Mouse (Mus musculus) thymus, postnatal 0 days (tissue): ENCODE results near the gene Vps37d. TPM values are rescaled to one million over a fixed set of nuclear protein-coding genes. Genes with fewer than 3 reads are reported as not detected.
A peak's percentile ranks its signal among the peaks of the same experiment; 100 is the strongest.
"Not testable (repeated sequence)": the region's sequence is repeated elsewhere in the genome, so short reads cannot be mapped to it uniquely, and the experiment has no call there.

Experiments used
- DNase-seq: peaks from one replicate; pipeline ENCODE4 v3.0.0-alpha.2; 2015; ENCODE audit warnings: low spot score
- polyA plus RNA-seq: library from polyadenylated mRNA; unstranded; fragments of >200 nt; fragmentation: Nextera tagmentation; extraction: Ambion mirVana; gene quantifications from 2 replicates; pipeline ENCODE4 v1.2.1, GENCODE M21; 2015

The Vps37d gene
- polyA plus RNA-seq, 1 experiment from 2014 or later, result 1.6 TPM

GRCm38 (mm10) chr5:135075655-135076054 lies 2.4 kb downstream of the Vps37d start:
- no peak for DNase-seq

DNA sequence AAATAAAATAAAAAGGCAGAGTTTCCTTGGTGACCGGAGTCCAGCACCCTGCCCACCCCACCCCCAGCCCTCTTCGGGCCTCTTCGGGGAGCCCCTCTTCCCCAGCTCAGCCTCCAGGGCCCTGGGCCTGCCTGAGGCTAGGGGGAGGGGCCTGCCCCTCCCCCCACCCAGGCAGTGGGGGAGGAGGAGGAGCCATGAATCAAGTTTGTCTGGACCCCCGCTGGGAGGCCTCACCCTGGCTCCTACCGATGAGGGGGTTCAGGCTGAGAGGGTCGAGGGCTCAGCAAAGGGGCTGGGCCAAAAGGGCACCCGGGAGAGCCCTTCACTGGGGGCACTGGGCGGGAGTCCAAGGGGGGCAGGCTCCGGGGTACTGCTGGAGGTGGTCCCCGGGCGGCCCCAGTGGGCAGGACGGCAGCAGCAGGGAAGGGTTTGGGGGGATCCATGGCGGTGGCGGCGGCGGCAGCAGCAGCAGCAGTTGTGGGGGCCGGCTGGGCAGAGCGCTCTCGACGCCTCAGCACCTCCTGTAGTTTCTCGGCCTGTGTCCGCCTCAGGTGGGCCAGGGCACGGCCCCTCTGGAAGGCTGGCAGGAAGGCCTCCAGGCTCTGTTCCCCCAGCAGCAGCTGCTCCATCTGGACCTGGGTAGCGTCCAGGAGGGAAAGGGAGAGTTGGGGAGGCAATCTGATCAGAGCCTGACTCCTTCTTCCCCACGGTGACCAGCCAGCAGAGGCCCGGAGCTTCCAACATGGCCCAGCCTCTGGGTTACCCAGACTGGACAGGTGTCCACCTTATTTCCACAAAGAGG lies 4.5 kb downstream of the Vps37d start:
- no peak for DNase-seq

- DNase-seq, result no peak
Observed at GRCm38 (mm10) chr5:135072720-135073119, 5.3 kb downstream of the Vps37d start.

GRCm38 (mm10) chr5:135072061-135072460 lies 6.0 kb downstream of the Vps37d start:
- DNase-seq, result no peak

DNA sequence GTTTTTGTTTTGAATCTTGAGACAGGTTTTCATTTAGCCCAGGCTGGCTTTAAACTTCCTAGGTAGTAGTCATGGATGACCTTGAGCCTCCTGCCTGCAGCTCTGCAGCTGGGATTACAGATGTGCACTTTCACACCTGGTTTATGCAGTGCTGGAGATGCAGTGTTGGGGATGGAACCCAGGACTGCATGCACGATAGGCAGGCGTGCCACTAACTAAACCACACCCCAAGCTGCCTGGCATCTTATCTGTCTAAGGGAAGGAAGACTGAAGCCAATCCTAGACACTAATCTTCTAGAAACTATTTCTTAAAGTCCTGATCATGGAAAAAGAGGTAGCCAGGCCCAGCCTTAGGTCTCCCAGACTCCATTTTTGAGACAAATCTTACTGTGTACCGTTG lies 7.6 kb downstream of the Vps37d start:
- no peak for DNase-seq

DNA sequence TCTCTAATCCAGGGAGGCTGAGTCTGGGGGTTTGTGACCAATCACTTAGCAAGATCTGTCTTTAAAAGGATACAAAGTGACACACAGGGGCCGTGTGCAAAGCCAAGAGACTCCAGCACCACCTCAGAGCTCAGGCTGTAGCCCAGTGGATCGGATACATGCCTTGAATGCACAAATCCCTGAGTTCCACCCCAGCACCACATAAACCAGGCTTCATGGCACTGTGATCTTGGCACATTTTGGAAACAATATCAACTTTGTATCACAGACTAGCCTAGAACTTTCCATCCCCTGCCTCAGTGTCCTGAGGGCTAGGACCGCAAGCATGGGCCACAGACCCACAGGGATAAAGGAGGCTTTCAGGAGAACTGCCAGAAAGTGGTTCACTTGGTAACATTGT lies 12.1 kb downstream of the Vps37d start:
- DNase-seq, result no peak

- DNase-seq, result not testable (repeated sequence)
Observed at GRCm38 (mm10) chr5:135064909-135065446, 13.1 kb downstream of the Vps37d start, which contains the start of gene Bud23. Gene Bud23, minus strand, starts transcription at chr5:135064959.

- no peak for DNase-seq
Observed at GRCm38 (mm10) chr5:135064382-135064766, 13.7 kb downstream of the Vps37d start.

GRCm38 (mm10) chr5:135063629-135064381 lies 14.3 kb downstream of the Vps37d start, which contains the start of gene Dnajc30:
Gene Dnajc30, plus strand, starts transcription at chr5:135064202.
- peak; percentile 97 for DNase-seq

- no peak for DNase-seq
Observed at GRCm38 (mm10) chr5:135053356-135053755, 24.7 kb downstream of the Vps37d start.

DNA sequence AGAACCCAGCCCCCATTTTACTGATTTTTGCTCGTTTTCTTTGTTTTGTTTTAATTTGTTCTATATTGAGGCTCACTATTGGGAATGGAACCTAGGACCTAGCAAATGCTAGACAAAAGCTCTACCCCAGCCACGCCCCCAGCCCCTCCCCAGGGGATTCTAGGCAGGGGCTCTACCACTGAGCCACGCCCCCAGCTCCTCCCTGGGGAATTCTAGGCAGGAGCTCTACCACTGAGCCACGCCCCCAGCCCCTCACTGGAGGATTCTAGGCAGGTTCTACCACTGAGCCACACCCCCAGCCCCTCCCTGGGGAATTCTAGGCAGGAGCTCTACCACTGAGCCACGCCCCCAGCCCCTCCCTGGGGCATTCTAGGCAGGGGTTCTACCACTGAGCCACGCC lies 28.8 kb downstream of the Vps37d start:
- not testable (repeated sequence) for DNase-seq

DNA sequence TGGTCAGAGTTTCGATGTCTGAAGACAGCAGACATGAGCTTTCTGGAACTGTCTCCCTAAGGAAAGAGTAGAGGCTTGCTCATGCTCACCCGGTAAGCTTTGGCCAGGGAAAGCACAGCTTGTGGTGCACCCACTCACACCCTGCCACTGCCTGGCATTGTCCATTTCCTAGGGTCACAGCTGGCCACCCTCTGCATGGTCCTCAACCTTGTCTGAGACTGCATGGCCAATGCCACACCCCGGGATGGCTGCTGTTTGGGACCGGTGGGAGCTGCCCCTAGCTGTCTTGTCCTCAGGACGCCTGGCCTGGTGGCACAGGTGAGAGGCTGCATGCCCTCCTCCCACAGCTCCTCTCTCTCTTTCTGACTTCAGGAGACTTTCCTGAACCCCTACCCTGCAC lies 29.5 kb downstream of the Vps37d start:
- DNase-seq, result no peak

GRCm38 (mm10) chr5:135044575-135044974 lies 33.5 kb downstream of the Vps37d start:
- DNase-seq, result no peak

DNA sequence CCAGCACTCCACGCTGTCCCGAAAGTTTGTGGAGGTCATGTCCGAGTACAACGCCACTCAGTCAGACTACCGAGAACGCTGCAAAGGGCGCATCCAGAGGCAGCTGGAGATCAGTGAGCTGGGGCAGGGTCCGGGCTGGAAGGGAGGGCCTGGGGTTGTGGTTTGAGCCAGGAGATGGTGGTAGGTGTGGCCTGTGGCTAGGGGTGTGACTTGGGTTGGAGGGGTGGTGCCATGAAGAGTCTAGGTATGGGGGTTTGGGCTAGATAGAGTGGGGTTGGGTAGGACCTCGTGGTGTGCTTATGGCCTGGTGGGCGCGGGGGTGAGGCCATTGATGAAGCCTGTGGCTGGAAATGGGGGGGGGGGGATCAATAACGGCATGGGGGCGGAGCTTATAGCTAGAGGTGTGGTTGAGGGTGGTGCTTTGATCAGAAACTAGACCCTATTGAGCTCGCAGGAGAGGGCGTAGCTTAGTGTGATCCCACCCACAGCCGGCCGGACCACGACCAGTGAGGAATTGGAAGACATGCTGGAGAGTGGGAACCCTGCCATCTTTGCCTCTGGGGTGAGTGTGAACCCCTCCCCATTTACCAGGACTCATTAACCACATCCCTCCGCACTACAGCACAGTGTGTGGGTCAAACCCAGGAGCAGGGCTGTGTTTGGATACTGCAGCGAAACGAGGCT lies 35.8 kb downstream of the Vps37d start:
- no peak for DNase-seq

GRCm38 (mm10) chr5:135040777-135041176 lies 37.3 kb downstream of the Vps37d start:
- no peak for DNase-seq

DNA sequence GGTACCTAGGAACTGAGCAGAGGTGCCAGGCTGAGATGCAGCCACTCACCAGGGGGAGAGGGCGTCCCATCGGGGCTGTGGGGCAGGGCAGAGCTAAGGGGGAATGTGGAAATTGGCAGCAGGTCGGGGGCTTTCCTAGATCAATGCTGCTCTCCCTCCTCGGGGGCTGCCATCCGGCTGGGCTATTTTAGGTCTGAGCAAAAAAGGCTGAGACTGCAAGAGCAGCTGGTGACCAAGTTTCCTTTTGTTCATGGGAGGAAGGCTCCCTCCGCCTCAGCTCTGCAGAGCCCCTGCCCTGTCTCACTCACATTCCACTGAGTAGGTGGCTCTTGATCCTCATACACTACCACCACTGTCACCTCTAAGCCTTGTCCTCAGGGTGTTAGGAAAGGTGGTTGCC lies 38.0 kb downstream of the Vps37d start:
- DNase-seq, result no peak

DNA sequence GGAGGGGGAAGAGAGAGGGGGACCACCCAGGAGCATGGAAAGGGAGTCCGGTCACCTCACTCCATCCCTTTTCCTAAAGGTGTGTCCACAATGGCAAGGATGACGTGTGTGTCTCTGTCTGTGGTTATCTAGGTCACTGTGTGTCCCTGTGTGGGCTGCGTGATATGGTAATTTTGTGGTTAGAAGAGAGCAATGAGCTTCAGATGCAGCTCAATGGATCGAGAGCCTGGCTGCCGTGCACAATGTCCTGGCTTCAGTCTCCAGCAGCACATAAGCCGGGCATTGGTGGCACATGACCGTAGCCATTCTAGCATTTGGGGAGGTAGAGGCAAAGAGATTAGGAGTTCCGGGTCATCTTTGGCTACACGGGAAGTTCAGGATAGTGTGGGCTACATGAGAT lies 38.5 kb downstream of the Vps37d start:
- no peak for DNase-seq

DNA sequence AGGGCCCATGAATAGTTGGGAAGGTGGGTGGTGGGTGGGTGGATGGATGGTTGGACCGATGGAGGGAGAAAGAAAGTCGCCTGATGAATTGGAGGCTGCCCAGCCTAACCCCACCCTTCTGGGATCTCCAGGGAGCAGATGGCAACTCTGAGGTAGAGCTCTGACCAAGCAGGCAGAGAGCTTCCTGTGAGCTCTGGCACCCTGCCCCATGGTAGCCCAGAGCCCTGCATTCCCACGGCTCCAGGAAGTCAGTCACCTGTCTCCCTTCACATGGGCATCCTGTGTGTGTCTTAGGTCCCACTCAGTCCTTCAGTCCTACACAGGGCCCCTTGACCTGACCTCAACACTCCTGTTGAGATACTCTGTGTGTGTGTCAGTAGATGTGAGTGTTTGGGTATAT lies 40.1 kb downstream of the Vps37d start:
- DNase-seq, result no peak

- DNase-seq, result no peak
Observed at GRCm38 (mm10) chr5:135035608-135036359, 42.3 kb downstream of the Vps37d start.

DNA sequence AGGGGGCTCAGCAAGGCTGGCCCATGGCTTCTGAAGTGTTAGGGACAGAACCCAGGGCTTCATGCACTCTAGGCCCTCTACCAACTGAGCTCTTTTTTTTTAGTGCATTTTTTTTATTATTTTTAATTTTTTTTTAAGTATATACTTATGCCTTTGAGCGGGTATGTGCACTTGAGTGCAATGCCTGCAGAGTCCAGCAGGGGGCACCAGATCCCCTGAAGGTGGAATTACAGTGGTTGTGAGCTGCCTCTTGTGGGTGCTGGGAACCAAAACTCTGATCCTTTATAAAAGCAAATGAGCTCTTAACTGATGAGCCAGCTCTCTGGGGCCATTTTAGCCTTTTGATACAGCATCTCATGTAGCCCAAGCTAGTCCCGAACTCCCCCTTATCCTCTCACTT lies 43.5 kb downstream of the Vps37d start:
- DNase-seq, result no peak

DNA sequence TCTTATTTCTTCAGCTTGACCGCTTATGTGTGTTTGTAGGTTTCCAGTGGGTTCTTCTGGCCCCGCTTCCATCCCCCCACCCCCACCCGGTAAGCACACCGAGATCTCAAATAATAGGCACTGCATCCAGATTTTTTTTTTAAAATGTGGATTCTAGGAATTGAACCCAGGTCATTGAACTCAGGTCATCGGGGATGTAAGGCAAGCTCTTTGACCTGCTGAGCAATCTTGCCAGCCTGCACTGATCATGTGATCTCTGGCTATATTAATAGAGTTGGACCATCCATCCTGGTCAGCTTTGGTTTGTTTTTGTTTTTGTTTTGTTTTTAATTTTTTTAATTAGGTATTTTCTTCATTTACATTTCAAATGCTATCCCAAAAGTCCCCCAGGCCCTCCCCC lies 45.5 kb downstream of the Vps37d start:
- DNase-seq, result no peak
